ENCODE assay signal across 8 mouse cellular contexts in genomic region chr12:12622712-12623292, GRCm38 (mm10).
DNase-seq lines count a peak whose midpoint lies in the region; ATAC-seq and TF ChIP-seq lines count a peak whose summit lies in the region.

No protein-coding gene starts in this region.

- H3K36me3 ChIP-seq in forebrain, postnatal 0 days (ENCODE audit: insufficient read depth): no peaks in the 10 kb centered on the region
- no peaks in the 10 kb centered on the region for H3K36me3 ChIP-seq in hindbrain, embryonic 11.5 days (ENCODE audit: control insufficient read depth, insufficient read depth, low read length)
- H3K36me3 ChIP-seq in lung, embryonic 15.5 days: no peaks in the 10 kb centered on the region

- H3K4me3 ChIP-seq in forebrain, postnatal 0 days (ENCODE audit: low read depth, low read length): no peak overlapping the region
- no peak overlapping the region for H3K4me3 ChIP-seq in hindbrain, embryonic 11.5 days (ENCODE audit: low read depth, low read length)
- H3K4me3 ChIP-seq in lung, embryonic 15.5 days: no peak overlapping the region

- H3K27ac ChIP-seq in forebrain, postnatal 0 days (ENCODE audit: low read depth, low read length): no peak overlapping the region; the same call in 1 of the 2 replicates
- H3K27ac ChIP-seq in hindbrain, embryonic 11.5 days (ENCODE audit: low read depth, low read length): no peak overlapping the region
- peak overlapping the region; percentile 43 for H3K27ac ChIP-seq in lung, embryonic 15.5 days

- no peak overlapping the region for H3K9ac ChIP-seq in forebrain, postnatal 0 days
- H3K9ac ChIP-seq in hindbrain, embryonic 11.5 days (ENCODE audit: low read depth, low read length): no peak overlapping the region
- no peak overlapping the region for H3K9ac ChIP-seq in lung, embryonic 15.5 days

- H3K27me3 ChIP-seq in forebrain, postnatal 0 days (ENCODE audit: insufficient read depth, low read length): no peaks in the 10 kb centered on the region
- no peaks in the 10 kb centered on the region for H3K27me3 ChIP-seq in hindbrain, embryonic 11.5 days (ENCODE audit: control insufficient read depth, insufficient read depth, low read length)
- no peaks in the 10 kb centered on the region for H3K27me3 ChIP-seq in lung, embryonic 15.5 days

- peak; percentile 83 for TF ChIP-seq CTCF in forebrain, postnatal 0 days (IDR thresholded peaks at IDR 0.05; ENCODE audit: low read depth)

- peak; percentile 56 for DNase-seq in Muller cell, postnatal 12 days (ENCODE audit: inconsistent ontology term)
- DNase-seq in cerebellum, adult 18-20 months: peak; percentile 69 to 70
- DNase-seq in forebrain, postnatal 0 days: peak; percentile 94
- DNase-seq in hindbrain, embryonic 11.5 days (ENCODE audit: low spot score): peak; percentile 94
- DNase-seq in layer of hippocampus, adult 9-10 months (ENCODE audit: low spot score): peak; percentile 82
- peak; percentile 34 for DNase-seq in retina, adult 2 months (ENCODE audit: low read depth, low spot score)
- peak; percentile 86 for DNase-seq in thymus, postnatal 4 days

- no peaks in the 10 kb centered on the region for H3K9me3 ChIP-seq in forebrain, postnatal 0 days (ENCODE audit: low read length)
- no peaks in the 10 kb centered on the region for H3K9me3 ChIP-seq in hindbrain, embryonic 11.5 days (ENCODE audit: control insufficient read depth, low read length)
- no peaks in the 10 kb centered on the region for H3K9me3 ChIP-seq in lung, embryonic 15.5 days

- peaks cover 5% of the 10 kb centered on the region; the same call in 1 of the 2 replicates for H3K4me1 ChIP-seq in forebrain, postnatal 0 days (ENCODE audit: insufficient read depth)
- peaks cover 2% of the 10 kb centered on the region; the same call in 1 of the 2 replicates for H3K4me1 ChIP-seq in hindbrain, embryonic 11.5 days (replicated peaks; ENCODE audit: control insufficient read depth, insufficient read depth, low read length)
- H3K4me1 ChIP-seq in lung, embryonic 15.5 days: peaks cover 15% of the 10 kb centered on the region; the same call in 1 of the 2 replicates

- peak; percentile 92 for ATAC-seq in forebrain, postnatal 0 days
- peak; percentile 89 for ATAC-seq in hindbrain, embryonic 11.5 days (ENCODE audit: low FRiP score)
- ATAC-seq in lung, embryonic 15.5 days (ENCODE audit: borderline replicate concordance, extremely low read depth, low FRiP score, low TSS enrichment): peak; percentile 79

- WGBS in forebrain, postnatal 0 days: 13% methylated on average over 5 of the region's 5 CpGs
- WGBS in hindbrain, embryonic 11.5 days: 17% methylated on average over 5 of the region's 5 CpGs
- 19% methylated on average over 5 of the region's 5 CpGs for WGBS in lung, embryonic 15.5 days

- H3K4me2 ChIP-seq in forebrain, postnatal 0 days (ENCODE audit: low read depth): no peak overlapping the region
- H3K4me2 ChIP-seq in hindbrain, embryonic 11.5 days (replicated peaks; ENCODE audit: low read depth, low read length): no peak overlapping the region
- H3K4me2 ChIP-seq in lung, embryonic 15.5 days: no peak overlapping the region

Comparison
In these comparisons a context has a peak if more than half of its experiments do, and no peak if none do; other contexts are left out.
1. DNase-seq: peak in every context shown above with its lines; median percentile 94 in forebrain, postnatal 0 days; 94 in hindbrain, embryonic 11.5 days; 86 in thymus, postnatal 4 days; 82 in layer of hippocampus, adult 9-10 months; 70 in cerebellum, adult 18-20 months; 56 in Muller cell, postnatal 12 days; 34 in retina, adult 2 months.